Mouse (Mus musculus): ENCODE measurements around the gene Gm6408. TPM values are rescaled to one million over a fixed set of nuclear protein-coding genes. Genes with fewer than 3 reads are reported as not detected.
"Not testable (repeated sequence)": the region's sequence is repeated elsewhere in the genome, so short reads cannot be mapped to it uniquely, and the experiment has no call there.

Gene Gm6408
- polyA plus RNA-seq, 1 experiment from 2014 or later, result not detected

GRCm38 (mm10) chr5:146466663-146467062 is 15.1 kb upstream of the Gm6408 start:
- Histone ChIP-seq H3K9me3 (no peaks in the 10 kb centered on the region), H3K27me3 (no peaks in the 10 kb centered on the region), H3K4me1 (replicated peaks) (no peaks in the 10 kb centered on the region), H3K4me3 (replicated peaks) (no peak overlapping the region), H3K27ac (no peak overlapping the region), H3K9ac (replicated peaks) (no peak overlapping the region), H3K4me2 (no peak overlapping the region), H3K36me3 (peaks cover 16% of the 10 kb centered on the region; the same call in 1 of the 2 replicates)
- ATAC-seq (ENCODE audit: insufficient number of reproducible peaks, insufficient read depth, low FRiP score, low TSS enrichment, low read depth), result no peak
- 93% methylated on average over 19 of the region's 19 CpGs for WGBS

GRCm38 (mm10) chr5:146468311-146468710 is 13.5 kb upstream of the Gm6408 start:
- whole genome bisulfite sequencing, result 92% methylated on average over 9 of the region's 9 CpGs
- Histone ChIP-seq H3K4me1 (replicated peaks) (no peaks in the 10 kb centered on the region), H3K27ac (no peak overlapping the region), H3K36me3 (peaks cover 16% of the 10 kb centered on the region; the same call in 1 of the 2 replicates), H3K27me3 (no peaks in the 10 kb centered on the region), H3K4me2 (no peak overlapping the region), H3K9me3 (no peaks in the 10 kb centered on the region), H3K4me3 (replicated peaks) (no peak overlapping the region), H3K9ac (replicated peaks) (no peak overlapping the region)
- no peak for ATAC-seq (ENCODE audit: insufficient number of reproducible peaks, insufficient read depth, low FRiP score, low TSS enrichment, low read depth)

- no peak overlapping the region for H3K4me2 ChIP-seq
- no peak overlapping the region for H3K4me3 ChIP-seq (replicated peaks)
- 89% methylated on average over 9 of the region's 9 CpGs for WGBS
- H3K27me3 ChIP-seq, result no peaks in the 10 kb centered on the region
- H3K27ac ChIP-seq, result no peak overlapping the region
- no peaks in the 10 kb centered on the region for H3K9me3 ChIP-seq
- H3K4me1 ChIP-seq (replicated peaks), result no peaks in the 10 kb centered on the region
- no peak for ATAC-seq (ENCODE audit: insufficient number of reproducible peaks, insufficient read depth, low FRiP score, low TSS enrichment, low read depth)
- no peak overlapping the region for H3K9ac ChIP-seq (replicated peaks)
- H3K36me3 ChIP-seq, result peaks cover 16% of the 10 kb centered on the region; the same call in 1 of the 2 replicates
Observed at GRCm38 (mm10) chr5:146470821-146471220, 10.9 kb upstream of the Gm6408 start.

- H3K27ac ChIP-seq, result no peak overlapping the region
- H3K4me1 ChIP-seq (replicated peaks), result no peaks in the 10 kb centered on the region
- no peak overlapping the region for H3K9ac ChIP-seq (replicated peaks)
- no peaks in the 10 kb centered on the region for H3K27me3 ChIP-seq
- ATAC-seq (ENCODE audit: insufficient number of reproducible peaks, insufficient read depth, low FRiP score, low TSS enrichment, low read depth), result no peak
- WGBS, result 82% methylated on average over 5 of the region's 5 CpGs
- no peak overlapping the region for H3K4me2 ChIP-seq
- H3K4me3 ChIP-seq (replicated peaks), result no peak overlapping the region
- H3K9me3 ChIP-seq, result no peaks in the 10 kb centered on the region
- H3K36me3 ChIP-seq, result peaks cover 16% of the 10 kb centered on the region; the same call in 1 of the 2 replicates
Observed at GRCm38 (mm10) chr5:146471311-146471710, 10.5 kb upstream of the Gm6408 start.

- Histone ChIP-seq H3K9me3 (no peaks in the 10 kb centered on the region), H3K9ac (replicated peaks) (no peak overlapping the region), H3K4me2 (no peak overlapping the region), H3K4me1 (replicated peaks) (no peaks in the 10 kb centered on the region), H3K27ac (no peak overlapping the region), H3K36me3 (peaks cover 14% of the 10 kb centered on the region; the same call in 1 of the 2 replicates), H3K27me3 (no peaks in the 10 kb centered on the region), H3K4me3 (replicated peaks) (no peak overlapping the region)
- 91% methylated on average over 12 of the region's 12 CpGs for WGBS
- ATAC-seq (ENCODE audit: insufficient number of reproducible peaks, insufficient read depth, low FRiP score, low TSS enrichment, low read depth), result no peak
Observed at GRCm38 (mm10) chr5:146471821-146472220, 9.9 kb upstream of the Gm6408 start.

GRCm38 (mm10) chr5:146479564-146479963 is 2.2 kb upstream of the Gm6408 start:
- not testable (repeated sequence) for H3K36me3 ChIP-seq; H3K9ac ChIP-seq (replicated peaks); H3K4me2 ChIP-seq; H3K9me3 ChIP-seq; H3K4me1 ChIP-seq (replicated peaks); ATAC-seq (ENCODE audit: insufficient number of reproducible peaks, insufficient read depth, low FRiP score, low TSS enrichment, low read depth); H3K27ac ChIP-seq; H3K27me3 ChIP-seq; H3K4me3 ChIP-seq (replicated peaks)
- 11% methylated on average over 4 of the region's 4 CpGs for WGBS

GRCm38 (mm10) chr5:146488959-146489358 is 7.2 kb downstream of the Gm6408 start:
- not testable (repeated sequence) for H3K36me3 ChIP-seq; H3K9ac ChIP-seq (replicated peaks); ATAC-seq (ENCODE audit: insufficient number of reproducible peaks, insufficient read depth, low FRiP score, low TSS enrichment, low read depth); H3K4me2 ChIP-seq; H3K4me1 ChIP-seq (replicated peaks); H3K9me3 ChIP-seq; H3K27ac ChIP-seq; H3K4me3 ChIP-seq (replicated peaks); H3K27me3 ChIP-seq
- 12% methylated on average over 3 of the region's 4 CpGs for WGBS

- not testable (repeated sequence) for H3K36me3 ChIP-seq; H3K9me3 ChIP-seq; H3K27ac ChIP-seq; ATAC-seq (ENCODE audit: insufficient number of reproducible peaks, insufficient read depth, low FRiP score, low TSS enrichment, low read depth); H3K4me1 ChIP-seq (replicated peaks); H3K4me3 ChIP-seq (replicated peaks); H3K27me3 ChIP-seq; H3K9ac ChIP-seq (replicated peaks); H3K4me2 ChIP-seq
- whole genome bisulfite sequencing, result no CpG with 5 or more reads among the region's 5 CpGs
Observed at GRCm38 (mm10) chr5:146491063-146491462, 9.3 kb downstream of the Gm6408 start, which contains the start of gene Gm6370. TSS of gene Gm6370 (plus strand) at chr5:146491363.

- not testable (repeated sequence) for H3K4me2 ChIP-seq; ATAC-seq (ENCODE audit: insufficient number of reproducible peaks, insufficient read depth, low FRiP score, low TSS enrichment, low read depth); H3K27ac ChIP-seq; H3K9me3 ChIP-seq; H3K36me3 ChIP-seq; H3K4me1 ChIP-seq (replicated peaks); H3K27me3 ChIP-seq; H3K4me3 ChIP-seq (replicated peaks); H3K9ac ChIP-seq (replicated peaks)
- WGBS, result no CpG with 5 or more reads among the region's 5 CpGs
Observed at GRCm38 (mm10) chr5:146502099-146502498, 20.3 kb downstream of the Gm6408 start, which contains the start of gene 4930449I24Rik. TSS of gene 4930449I24Rik (plus strand) at chr5:146502399.

- H3K4me1 ChIP-seq (replicated peaks); H3K9me3 ChIP-seq; H3K36me3 ChIP-seq; H3K4me2 ChIP-seq; H3K4me3 ChIP-seq (replicated peaks); H3K27ac ChIP-seq; H3K27me3 ChIP-seq; H3K9ac ChIP-seq (replicated peaks); ATAC-seq (ENCODE audit: insufficient number of reproducible peaks, insufficient read depth, low FRiP score, low TSS enrichment, low read depth): not testable (repeated sequence)
- WGBS, result 100% methylated on average over 1 of the region's 5 CpGs
Observed at GRCm38 (mm10) chr5:146513823-146514222, 32.1 kb downstream of the Gm6408 start, which contains the start of gene Gm3402. TSS of gene Gm3402 (plus strand) at chr5:146514123.

- H3K27ac ChIP-seq; H3K36me3 ChIP-seq; H3K9ac ChIP-seq (replicated peaks); ATAC-seq (ENCODE audit: insufficient number of reproducible peaks, insufficient read depth, low FRiP score, low TSS enrichment, low read depth); H3K4me1 ChIP-seq (replicated peaks); H3K4me3 ChIP-seq (replicated peaks); H3K27me3 ChIP-seq; H3K4me2 ChIP-seq; H3K9me3 ChIP-seq: not testable (repeated sequence)
- WGBS, result 85% methylated on average over 3 of the region's 3 CpGs
Observed at GRCm38 (mm10) chr5:146525501-146525900, 43.7 kb downstream of the Gm6408 start, which contains the start of gene Gm3404. TSS of gene Gm3404 (plus strand) at chr5:146525801.
